38 mouse cellular contexts compared by ENCODE assay signal in genomic region chr6:128587619-128588018, GRCm38 (mm10). TPM values are rescaled to one million over a fixed set of nuclear protein-coding genes. Genes with fewer than 3 reads are reported as not detected.
DNase-seq lines count a peak whose midpoint lies in the region; ATAC-seq and TF ChIP-seq lines count a peak whose summit lies in the region.
"Had no signal": no experiment of that assay in that cellular context is flagged by ENCODE, and none has a peak within 500 bp of the region (broad histone marks: within the 10 kb centered on the region; RNA-seq: fewer than 3 reads in every experiment).

No protein-coding gene starts in this region.

- H3K36me3 ChIP-seq in heart, embryonic 12.5 days = no peaks in the 10 kb centered on the region
- H3K36me3 ChIP-seq in liver, embryonic 15.5 days (replicated peaks) = no peaks in the 10 kb centered on the region
- H3K36me3 ChIP-seq in stomach, postnatal 0 days (ENCODE audit: control insufficient read depth, insufficient read depth, low read length) = no peaks in the 10 kb centered on the region
- H3K36me3 ChIP-seq: G1E; hindbrain, embryonic 13.5 days had no signal

- WGBS in heart, embryonic 12.5 days = 50% methylated on average over 6 of the region's 6 CpGs
- 36% methylated on average over 6 of the region's 6 CpGs for WGBS in liver, embryonic 15.5 days (ENCODE audit: insufficient replicate concordance)
- WGBS in stomach, postnatal 0 days = 60% methylated on average over 6 of the region's 6 CpGs

- DNase-seq in heart, adult 8-10 months (ENCODE audit: low spot score) = no peak
- DNase-seq in c-Kit-positive CD71-positive TER-119-positive erythroid progenitor cells, embryonic 14.5 days (ENCODE audit: low spot score) = peak; percentile 21
- DNase-seq in stomach, postnatal 0 days (ENCODE audit: low spot score) = no peak
- DNase-seq in left cerebral cortex, adult 8-10 months (ENCODE audit: low spot score in 2 of 2) = no peak
- no peak for DNase-seq in left cerebral cortex, postnatal 10 days (ENCODE audit: extremely low spot score in 1 of 2, low spot score in 2 of 2)
- DNase-seq: adrenal gland, postnatal 36 days; cerebellum, adult 8-10 months; cerebellum, postnatal 36 days; gastrocnemius, postnatal 10 days; heart, postnatal 4 days; kidney, adult 9 months; kidney, postnatal 10 days; layer of hippocampus, postnatal 36 days; lung, postnatal 36 days; midbrain, embryonic 14.5 days; thymus, adult 18-20 months; thymus, postnatal 36 days had no signal

- no peak overlapping the region for H3K4me2 ChIP-seq in heart, embryonic 12.5 days
- no peak overlapping the region for H3K4me2 ChIP-seq in liver, embryonic 15.5 days
- H3K4me2 ChIP-seq in stomach, postnatal 0 days (replicated peaks; ENCODE audit: low read depth) = no peak overlapping the region
- H3K4me2 ChIP-seq: heart, embryonic 11.5 days; hindbrain, embryonic 13.5 days had no signal

- peaks cover 4% of the 10 kb centered on the region; the same call in 1 of the 2 replicates for H3K4me1 ChIP-seq in heart, embryonic 12.5 days (replicated peaks)
- peaks cover 3% of the 10 kb centered on the region; the same call in 1 of the 2 replicates for H3K4me1 ChIP-seq in liver, embryonic 15.5 days (replicated peaks)
- H3K4me1 ChIP-seq in stomach, postnatal 0 days (replicated peaks; ENCODE audit: control insufficient read depth, insufficient read depth) = no peaks in the 10 kb centered on the region
- H3K4me1 ChIP-seq: hindbrain, embryonic 13.5 days; megakaryocyte, embryonic 14.5 days had no signal

- H3K9ac ChIP-seq in heart, embryonic 12.5 days = no peak overlapping the region
- H3K9ac ChIP-seq in liver, embryonic 15.5 days = no peak overlapping the region
- no peak overlapping the region for H3K9ac ChIP-seq in stomach, postnatal 0 days (ENCODE audit: low read length)
- H3K9ac ChIP-seq: hindbrain, embryonic 13.5 days had no signal

- no peak overlapping the region for H3K4me3 ChIP-seq in heart, embryonic 12.5 days
- H3K4me3 ChIP-seq in liver, embryonic 15.5 days (replicated peaks) = no peak overlapping the region
- H3K4me3 ChIP-seq in stomach, postnatal 0 days (ENCODE audit: low read depth, low read length) = no peak overlapping the region
- H3K4me3 ChIP-seq: erythroblast, embryonic 14.5 days; hindbrain, embryonic 13.5 days; megakaryocyte, embryonic 14.5 days had no signal

- ATAC-seq in heart, embryonic 12.5 days (ENCODE audit: insufficient number of reproducible peaks, low FRiP score) = 0 out of 2 replicates have a peak, but pooled peaks have one; percentile 22
- peak; percentile 56 for ATAC-seq in liver, embryonic 15.5 days (ENCODE audit: insufficient read depth)
- ATAC-seq in stomach, postnatal 0 days (ENCODE audit: low FRiP score, low TSS enrichment) = 0 out of 2 replicates have a peak, but pooled peaks have one; percentile 8
- ATAC-seq: forebrain, embryonic 16.5 days; intestine, postnatal 0 days had no signal

- no peaks in the 10 kb centered on the region for H3K9me3 ChIP-seq in heart, embryonic 12.5 days (replicated peaks)
- H3K9me3 ChIP-seq in liver, embryonic 15.5 days (replicated peaks) = no peaks in the 10 kb centered on the region
- H3K9me3 ChIP-seq in stomach, postnatal 0 days (ENCODE audit: control insufficient read depth, low read length) = no peaks in the 10 kb centered on the region
- H3K9me3 ChIP-seq: hindbrain, embryonic 13.5 days; megakaryocyte, embryonic 14.5 days had no signal

- no peak for TF ChIP-seq CTCF in stomach, postnatal 0 days (IDR thresholded peaks at IDR 0.05; ENCODE audit: low read depth)

- TF ChIP-seq EP300 in stomach, postnatal 0 days (optimal IDR thresholded peaks at IDR 0.05) = no peak

- H3K27ac ChIP-seq in heart, embryonic 12.5 days (ENCODE audit: poor library complexity, severe bottlenecking) = no peak overlapping the region
- no peak overlapping the region for H3K27ac ChIP-seq in liver, embryonic 15.5 days (replicated peaks)
- no peak overlapping the region for H3K27ac ChIP-seq in stomach, postnatal 0 days (replicated peaks)
- H3K27ac ChIP-seq: hindbrain, embryonic 13.5 days had no signal

- H3K27me3 ChIP-seq in heart, embryonic 12.5 days (replicated peaks) = no peaks in the 10 kb centered on the region
- no peaks in the 10 kb centered on the region for H3K27me3 ChIP-seq in liver, embryonic 15.5 days
- H3K27me3 ChIP-seq in stomach, postnatal 0 days (ENCODE audit: control insufficient read depth, insufficient read depth, low read length) = no peaks in the 10 kb centered on the region
- H3K27me3 ChIP-seq: hindbrain, embryonic 13.5 days; megakaryocyte, embryonic 14.5 days had no signal

- intact Hi-C loops in left cerebral cortex, postnatal 10 days (cut with DNase I) = no loop called here

RNA-seq across cellular contexts. Expression of gene A2ml1, which starts 6.2 kb away (rescaled TPM):
- polyA plus RNA-seq in heart, embryonic 12.5 days (2016; fragmentation: Nextera tagmentation; extraction: Ambion mirVana) = 0.08 and 0.15 TPM in 2 replicates
- under 1 TPM in 1 of 4 experiments, not detected in 3; 0.14 TPM for total RNA-seq in heart, adult 8-10 months (2022)
- polyA plus RNA-seq in liver, embryonic 15.5 days (2015; fragmentation: Nextera tagmentation; extraction: Ambion mirVana) = 20.5 and 25.0 TPM in 2 replicates
- 3.1 TPM in 2 replicates for polyA plus RNA-seq in stomach, postnatal 0 days (2015; fragmentation: Nextera tagmentation; extraction: Ambion mirVana)
- total RNA-seq in left cerebral cortex, adult 8-10 months (2022) = 10 to 100 TPM in 2 of 4 experiments, 1 to 10 TPM in 2; 6.2 to 13.6 (median 9.9) TPM
- total RNA-seq in left cerebral cortex, postnatal 10 days (2021) = 10 to 100 TPM; 16.1 to 17.9 TPM
- total RNA-seq: adrenal gland, adult 18-20 months; adrenal gland, postnatal 36 days; gastrocnemius, postnatal 10 days; monocyte, adult 5-6 weeks had no signal
- polyA plus RNA-seq: erythroblast, embryonic 14.5 days; forebrain, embryonic 11.5 days; G1E; heart, embryonic 11.5 days; limb, embryonic 11.5 days had no signal

RNA-seq across cellular contexts. Expression of gene Klrb1a, which starts 35.7 kb away (rescaled TPM):
- polyA plus RNA-seq in heart, embryonic 12.5 days (2016; fragmentation: Nextera tagmentation; extraction: Ambion mirVana) = not detected in 2 replicates
- total RNA-seq in heart, adult 8-10 months (2022) = not detected
- polyA plus RNA-seq in liver, embryonic 15.5 days (2015; fragmentation: Nextera tagmentation; extraction: Ambion mirVana) = 0.51 and 0.56 TPM in 2 replicates
- polyA plus RNA-seq in stomach, postnatal 0 days (2015; fragmentation: Nextera tagmentation; extraction: Ambion mirVana) = not detected in 2 replicates
- not detected for total RNA-seq in left cerebral cortex, adult 8-10 months (2022)
- total RNA-seq in left cerebral cortex, postnatal 10 days (2021) = not detected
- total RNA-seq: adrenal gland, adult 18-20 months; adrenal gland, postnatal 36 days; gastrocnemius, postnatal 10 days; granulocyte monocyte progenitor cell, adult 5-6 weeks; heart, postnatal 4 days; layer of hippocampus, postnatal 36 days; left cerebral cortex, postnatal 14 days; liver, adult 2 months had no signal
- polyA plus RNA-seq: embryonic facial prominence, embryonic 14.5 days; erythroblast, embryonic 14.5 days; forebrain, embryonic 11.5 days; forebrain, embryonic 16.5 days; G1E; heart, embryonic 11.5 days; heart, postnatal 0 days; hindbrain, embryonic 13.5 days; intestine, postnatal 0 days; limb, embryonic 11.5 days; liver, adult 2 months; lung, embryonic 16.5 days; midbrain, embryonic 14.5 days; neural tube, embryonic 14.5 days; stomach, embryonic 14.5 days had no signal

Comparison
In these comparisons a context has a peak if more than half of its experiments do, and no peak if none do; other contexts are left out.
1. RNA of gene A2ml1, which starts 6.2 kb away (total RNA-seq): 16.1 to 17.9 TPM in left cerebral cortex, postnatal 10 days and 6.2 to 13.6 TPM in left cerebral cortex, adult 8-10 months; 0.14 TPM in heart, adult 8-10 months; every median in the first group is over 4 times any median in the second.
2. Peak in every context shown above with its lines, with median percentiles within 50 percentile points of each other: ATAC-seq.